Mouse (Mus musculus) right cerebral cortex, postnatal 4 days (tissue): Measurements from ENCODE around the gene Zc3h15.
"Not testable (repeated sequence)": the region's sequence is repeated elsewhere in the genome, so short reads cannot be mapped to it uniquely, and the experiment has no call there.

ENCODE experiments used
- DNase-seq: peaks from one replicate; pipeline ENCODE4 v3.0.0-alpha.2; 2022

The Zc3h15 gene

GRCm38 (mm10) chr2:83644276-83645252, at the start of gene Zc3h15:
Zc3h15 (plus strand) TSS chr2:83644435.
- peak; percentile 94 for DNase-seq

GRCm38 (mm10) chr2:83620558-83621367, 23.5 kb upstream of the Zc3h15 start:
- DNase-seq, result no peak

- no peak for DNase-seq
These were observed 22.7 kb upstream of the Zc3h15 start for GRCm38 (mm10) chr2:83621511-83621910.

- no peak for DNase-seq
These were observed 21.4 kb upstream of the Zc3h15 start for GRCm38 (mm10) chr2:83622792-83623191.

- no peak for DNase-seq
These were observed 20.2 kb upstream of the Zc3h15 start for GRCm38 (mm10) chr2:83624045-83624444.

GRCm38 (mm10) chr2:83625226-83626108, 18.8 kb upstream of the Zc3h15 start:
- peak; percentile 80 for DNase-seq

- DNase-seq, result no peak
These were observed 17.4 kb upstream of the Zc3h15 start for GRCm38 (mm10) chr2:83626881-83627280.

GRCm38 (mm10) chr2:83627495-83627894, 16.7 kb upstream of the Zc3h15 start:
- DNase-seq, result no peak

GRCm38 (mm10) chr2:83627932-83628331, 16.3 kb upstream of the Zc3h15 start:
- no peak for DNase-seq

- DNase-seq, result no peak
These were observed 2.2 kb upstream of the Zc3h15 start for GRCm38 (mm10) chr2:83641993-83642392.

- no peak for DNase-seq
These were observed 4.7 kb downstream of the Zc3h15 start for GRCm38 (mm10) chr2:83648916-83649315.

- DNase-seq, result no peak
These were observed 8.4 kb downstream of the Zc3h15 start for GRCm38 (mm10) chr2:83652606-83653005.

- DNase-seq, result no peak
These were observed 15.0 kb downstream of the Zc3h15 start for GRCm38 (mm10) chr2:83659279-83659678.

- DNase-seq, result no peak
These were observed 15.9 kb downstream of the Zc3h15 start for GRCm38 (mm10) chr2:83660114-83660513.

GRCm38 (mm10) chr2:83661351-83661750, 17.1 kb downstream of the Zc3h15 start:
- no peak for DNase-seq

- DNase-seq, result not testable (repeated sequence)
These were observed 20.8 kb downstream of the Zc3h15 start for GRCm38 (mm10) chr2:83665051-83665450.

GRCm38 (mm10) chr2:83667430-83667829, 23.2 kb downstream of the Zc3h15 start:
- DNase-seq, result no peak

- DNase-seq, result no peak
These were observed 23.8 kb downstream of the Zc3h15 start for GRCm38 (mm10) chr2:83668052-83668451.

- DNase-seq, result no peak
These were observed 25.8 kb downstream of the Zc3h15 start for GRCm38 (mm10) chr2:83669988-83670387.

- DNase-seq, result no peak
These were observed 27.6 kb downstream of the Zc3h15 start for GRCm38 (mm10) chr2:83671843-83672242.

GRCm38 (mm10) chr2:83673067-83673466, 28.8 kb downstream of the Zc3h15 start:
- no peak for DNase-seq

GRCm38 (mm10) chr2:83673843-83674242, 29.6 kb downstream of the Zc3h15 start:
- no peak for DNase-seq

GRCm38 (mm10) chr2:83674421-83674820, 30.2 kb downstream of the Zc3h15 start:
- no peak for DNase-seq
